Mouse (Mus musculus): ENCODE results near the gene Dph5. TPM values are rescaled to one million over a fixed set of nuclear protein-coding genes. Genes with fewer than 3 reads are reported as not detected.
A peak's percentile ranks its signal among the peaks of the same experiment; 100 is the strongest.

The Dph5 gene
- polyA plus RNA-seq, 1 experiment from 2014 or later: 29.4 TPM

- no peak for ATAC-seq (replicated peaks)
- H3K4me3 ChIP-seq: no peak overlapping the region
- H3K36me3 ChIP-seq: peaks cover 26% of the 10 kb centered on the region
- 91% methylated on average over 8 of the region's 8 CpGs for WGBS
- H3K9me3 ChIP-seq: no peaks in the 10 kb centered on the region
- no peak overlapping the region for H3K27ac ChIP-seq (replicated peaks)
- no peak overlapping the region for H3K4me2 ChIP-seq (replicated peaks)
- no peak overlapping the region for H3K9ac ChIP-seq (replicated peaks)
- no peaks in the 10 kb centered on the region for H3K4me1 ChIP-seq
- H3K27me3 ChIP-seq: no peaks in the 10 kb centered on the region
Measured at GRCm38 (mm10) chr3:115941464-115941863, 53.8 kb downstream of the Dph5 start.

DNA sequence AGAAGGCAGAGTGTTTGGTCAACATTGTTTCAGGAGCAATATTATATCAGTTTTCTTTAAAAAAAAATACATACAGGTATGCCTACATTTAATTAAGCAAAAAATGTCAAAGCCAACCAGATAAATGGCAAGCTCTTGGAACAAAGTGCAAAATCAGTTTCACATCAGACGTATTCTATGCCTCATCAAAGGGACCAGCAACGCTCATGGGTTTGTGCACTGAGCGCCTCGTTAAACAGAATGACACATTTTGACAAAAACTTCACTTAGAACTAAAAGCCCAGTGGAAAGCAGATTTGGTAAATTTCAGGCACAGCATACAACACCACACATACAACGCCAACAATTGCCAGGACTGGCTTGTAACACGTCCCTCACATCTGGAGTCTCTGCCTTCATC is 56.7 kb downstream of the Dph5 start:
- Histone ChIP-seq H3K9me3 (no peaks in the 10 kb centered on the region), H3K4me1 (peaks cover 4% of the 10 kb centered on the region; the same call in 1 of the 2 replicates), H3K36me3 (peaks cover 22% of the 10 kb centered on the region), H3K4me2 (replicated peaks) (no peak overlapping the region), H3K27ac (replicated peaks) (no peak overlapping the region), H3K4me3 (no peak overlapping the region), H3K9ac (replicated peaks) (no peak overlapping the region), H3K27me3 (no peaks in the 10 kb centered on the region)
- ATAC-seq (replicated peaks): no peak
- 56% methylated on average over 6 of the region's 6 CpGs for WGBS

GRCm38 (mm10) chr3:115946272-115946671 is 58.6 kb downstream of the Dph5 start:
- Histone ChIP-seq H3K36me3 (peaks cover 21% of the 10 kb centered on the region), H3K9me3 (no peaks in the 10 kb centered on the region), H3K9ac (replicated peaks) (no peak overlapping the region), H3K4me2 (replicated peaks) (no peak overlapping the region), H3K4me3 (no peak overlapping the region), H3K27ac (replicated peaks) (no peak overlapping the region), H3K4me1 (peaks cover 10% of the 10 kb centered on the region), H3K27me3 (no peaks in the 10 kb centered on the region)
- 95% methylated on average over 8 of the region's 8 CpGs for WGBS
- ATAC-seq (replicated peaks): no peak

DNA sequence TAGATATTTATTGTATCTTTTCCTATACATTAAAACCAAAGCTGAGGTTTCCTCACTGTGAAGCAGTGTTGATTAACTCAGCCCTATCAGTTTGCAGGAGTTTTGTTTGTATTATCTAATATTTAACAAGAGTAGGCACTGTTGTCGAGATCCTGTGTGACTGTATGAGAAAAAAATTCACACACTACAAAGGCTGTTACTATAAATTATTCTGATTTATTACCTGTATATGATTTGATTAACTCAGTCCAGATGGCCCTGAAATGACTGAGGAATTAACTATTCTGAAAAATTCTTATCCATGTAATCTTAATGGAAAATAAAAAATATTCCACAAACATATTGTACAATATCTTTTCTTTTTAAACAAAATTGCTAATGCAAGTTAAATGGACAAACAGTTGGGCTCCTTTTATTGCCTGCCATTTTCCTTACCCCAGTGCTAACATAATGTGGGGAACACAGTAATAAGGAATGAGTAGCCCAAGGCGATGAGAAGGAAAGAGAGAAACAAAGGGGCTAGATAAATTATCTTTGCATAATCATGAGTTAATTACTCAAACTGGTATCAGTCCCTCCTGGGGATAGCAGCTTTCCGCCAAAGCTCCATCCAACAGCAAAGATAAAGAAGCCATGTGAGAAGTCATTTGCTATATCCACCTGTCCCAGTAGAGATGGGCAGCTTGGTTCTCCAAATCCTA is 61.7 kb downstream of the Dph5 start:
- Histone ChIP-seq H3K9me3 (no peaks in the 10 kb centered on the region), H3K4me2 (replicated peaks) (no peak overlapping the region), H3K27ac (replicated peaks) (peak overlapping the region; percentile 65), H3K36me3 (peaks cover 20% of the 10 kb centered on the region), H3K9ac (replicated peaks) (no peak overlapping the region), H3K4me3 (no peak overlapping the region), H3K4me1 (peaks cover 10% of the 10 kb centered on the region), H3K27me3 (no peaks in the 10 kb centered on the region)
- 34% methylated on average over 3 of the region's 3 CpGs for WGBS
- peak; percentile 78 for ATAC-seq (replicated peaks)

GRCm38 (mm10) chr3:115949921-115950877 is 62.6 kb downstream of the Dph5 start:
- Histone ChIP-seq H3K4me1 (peaks cover 10% of the 10 kb centered on the region), H3K9ac (replicated peaks) (no peak overlapping the region), H3K27ac (replicated peaks) (peak overlapping the region; percentile 65), H3K4me3 (no peak overlapping the region), H3K36me3 (peaks cover 20% of the 10 kb centered on the region), H3K9me3 (no peaks in the 10 kb centered on the region), H3K27me3 (no peaks in the 10 kb centered on the region), H3K4me2 (replicated peaks) (no peak overlapping the region)
- 65% methylated on average over 6 of the region's 6 CpGs for WGBS
- peak; percentile 77 for ATAC-seq (replicated peaks)

GRCm38 (mm10) chr3:115951221-115951620 is 63.6 kb downstream of the Dph5 start:
- no peak overlapping the region for H3K4me3 ChIP-seq
- no peak overlapping the region for H3K27ac ChIP-seq (replicated peaks)
- no peaks in the 10 kb centered on the region for H3K9me3 ChIP-seq
- peaks cover 22% of the 10 kb centered on the region for H3K36me3 ChIP-seq
- ATAC-seq (replicated peaks): no peak
- 51% methylated on average over 3 of the region's 3 CpGs for WGBS
- no peak overlapping the region for H3K9ac ChIP-seq (replicated peaks)
- H3K4me1 ChIP-seq: peaks cover 10% of the 10 kb centered on the region
- H3K4me2 ChIP-seq (replicated peaks): no peak overlapping the region
- no peaks in the 10 kb centered on the region for H3K27me3 ChIP-seq

DNA sequence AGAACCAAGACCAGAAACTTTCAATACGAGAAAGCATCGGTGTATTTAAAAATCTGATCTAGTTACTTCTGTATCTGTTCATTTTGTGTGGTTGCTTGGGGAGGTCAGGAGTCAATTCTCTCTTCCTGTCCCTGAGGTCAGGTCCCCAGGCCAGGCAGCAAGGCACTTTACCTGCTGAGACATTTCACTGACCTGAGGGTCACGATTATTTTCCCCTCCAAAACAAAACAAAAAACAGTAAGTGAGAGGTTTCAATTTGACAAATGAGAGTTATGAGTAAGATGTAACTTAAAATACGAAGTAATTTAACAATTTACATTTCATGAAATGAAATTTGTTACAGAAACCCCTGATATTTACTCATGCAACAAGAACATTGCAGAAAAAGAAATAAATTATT is 64.7 kb downstream of the Dph5 start:
- H3K4me3 ChIP-seq: no peak overlapping the region
- H3K27ac ChIP-seq (replicated peaks): no peak overlapping the region
- no peak for ATAC-seq (replicated peaks)
- peaks cover 24% of the 10 kb centered on the region for H3K36me3 ChIP-seq
- H3K4me2 ChIP-seq (replicated peaks): no peak overlapping the region
- H3K9me3 ChIP-seq: no peaks in the 10 kb centered on the region
- peaks cover 10% of the 10 kb centered on the region for H3K4me1 ChIP-seq
- no peak overlapping the region for H3K9ac ChIP-seq (replicated peaks)
- H3K27me3 ChIP-seq: no peaks in the 10 kb centered on the region
- WGBS: 81% methylated on average over 4 of the region's 4 CpGs

DNA sequence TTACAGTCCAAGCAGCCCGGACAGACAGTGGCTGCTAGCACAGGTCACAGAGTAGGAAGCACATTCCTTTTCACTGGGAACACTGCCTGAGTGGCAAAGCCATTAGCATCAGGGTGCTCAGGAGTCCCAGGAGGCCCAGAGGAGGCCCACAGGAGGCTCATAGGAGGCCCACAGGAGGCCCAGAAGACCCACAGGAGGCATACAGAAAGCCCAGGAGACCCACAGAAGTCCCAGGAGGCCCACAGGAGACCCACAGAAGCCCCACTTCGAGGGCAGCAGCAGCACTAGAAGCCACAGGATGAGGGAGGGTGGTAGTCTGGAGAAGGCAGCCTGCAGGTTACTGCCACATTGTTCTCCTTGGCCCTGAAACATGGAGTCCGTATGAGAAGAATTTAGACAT is 65.5 kb downstream of the Dph5 start:
- 84% methylated on average over 3 of the region's 3 CpGs for WGBS
- ATAC-seq (replicated peaks): no peak
- Histone ChIP-seq H3K9ac (replicated peaks) (no peak overlapping the region), H3K27me3 (no peaks in the 10 kb centered on the region), H3K4me2 (replicated peaks) (no peak overlapping the region), H3K27ac (replicated peaks) (no peak overlapping the region), H3K9me3 (no peaks in the 10 kb centered on the region), H3K36me3 (peaks cover 28% of the 10 kb centered on the region), H3K4me1 (peaks cover 10% of the 10 kb centered on the region), H3K4me3 (no peak overlapping the region)

GRCm38 (mm10) chr3:115957223-115957622 is 69.6 kb downstream of the Dph5 start:
- 95% methylated on average over 7 of the region's 7 CpGs for WGBS
- H3K9me3 ChIP-seq: no peaks in the 10 kb centered on the region
- H3K4me3 ChIP-seq: no peak overlapping the region
- H3K9ac ChIP-seq (replicated peaks): no peak overlapping the region
- H3K36me3 ChIP-seq: peaks cover 25% of the 10 kb centered on the region
- no peak for ATAC-seq (replicated peaks)
- no peak overlapping the region for H3K4me2 ChIP-seq (replicated peaks)
- no peaks in the 10 kb centered on the region for H3K4me1 ChIP-seq
- H3K27ac ChIP-seq (replicated peaks): no peak overlapping the region
- no peaks in the 10 kb centered on the region for H3K27me3 ChIP-seq

- H3K4me2 ChIP-seq (replicated peaks): no peak overlapping the region
- H3K9ac ChIP-seq (replicated peaks): no peak overlapping the region
- H3K36me3 ChIP-seq: peaks cover 9% of the 10 kb centered on the region; the same call in 1 of the 2 replicates
- 60% methylated on average over 11 of the region's 11 CpGs for WGBS
- H3K4me3 ChIP-seq: no peak overlapping the region
- H3K9me3 ChIP-seq: no peaks in the 10 kb centered on the region
- 0 out of 2 replicates have a peak, but pooled peaks cover 6% of the 10 kb centered on the region for H3K4me1 ChIP-seq
- no peaks in the 10 kb centered on the region for H3K27me3 ChIP-seq
- H3K27ac ChIP-seq (replicated peaks): no peak overlapping the region
- ATAC-seq (replicated peaks): no peak
Measured at GRCm38 (mm10) chr3:115961311-115962027, 73.8 kb downstream of the Dph5 start.

GRCm38 (mm10) chr3:115962028-115962415 is 74.4 kb downstream of the Dph5 start:
- Histone ChIP-seq H3K36me3 (peaks cover 8% of the 10 kb centered on the region; the same call in 1 of the 2 replicates), H3K9me3 (no peaks in the 10 kb centered on the region), H3K9ac (replicated peaks) (no peak overlapping the region), H3K27ac (replicated peaks) (no peak overlapping the region), H3K27me3 (no peaks in the 10 kb centered on the region), H3K4me1 (0 out of 2 replicates have a peak, but pooled peaks cover 6% of the 10 kb centered on the region), H3K4me2 (replicated peaks) (no peak overlapping the region), H3K4me3 (no peak overlapping the region)
- no peak for ATAC-seq (replicated peaks)
- 34% methylated on average over 4 of the region's 4 CpGs for WGBS

DNA sequence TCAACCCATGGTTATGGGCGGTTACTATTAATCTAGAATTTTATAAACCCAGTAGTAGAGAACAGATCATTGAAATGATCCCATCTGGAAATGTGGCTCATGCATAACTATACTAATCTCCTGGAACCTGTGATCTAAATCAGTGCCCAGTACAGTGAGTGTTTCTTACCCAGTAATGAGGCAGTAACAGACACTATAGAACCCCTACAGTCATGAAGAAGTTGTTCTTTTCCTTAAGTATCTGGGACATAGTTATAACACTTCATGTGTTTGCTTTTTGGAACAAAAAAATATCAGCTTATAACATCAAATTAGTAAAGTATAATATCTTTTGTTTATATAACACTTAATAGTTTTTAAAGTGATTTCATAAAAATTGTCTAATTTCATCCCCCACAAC is 76.0 kb downstream of the Dph5 start:
- H3K36me3 ChIP-seq: peaks cover 3% of the 10 kb centered on the region; the same call in 1 of the 2 replicates
- H3K9ac ChIP-seq (replicated peaks): no peak overlapping the region
- no peak overlapping the region for H3K4me2 ChIP-seq (replicated peaks)
- WGBS: 96% methylated on average over 1 of the region's 1 CpGs
- H3K4me1 ChIP-seq: 0 out of 2 replicates have a peak, but pooled peaks cover 6% of the 10 kb centered on the region
- no peak overlapping the region for H3K4me3 ChIP-seq
- no peaks in the 10 kb centered on the region for H3K27me3 ChIP-seq
- no peaks in the 10 kb centered on the region for H3K9me3 ChIP-seq
- no peak for ATAC-seq (replicated peaks)
- H3K27ac ChIP-seq (replicated peaks): no peak overlapping the region
